Mouse (Mus musculus): ENCODE measurements around the gene Smarce1. TPM values are rescaled to one million over a fixed set of nuclear protein-coding genes. Genes with fewer than 3 reads are reported as not detected.

Gene Smarce1
- 192 and 216 TPM in 2 replicates for polyA plus RNA-seq (2014; fragmentation: Nextera tagmentation; extraction: Ambion mirVana)

DNA sequence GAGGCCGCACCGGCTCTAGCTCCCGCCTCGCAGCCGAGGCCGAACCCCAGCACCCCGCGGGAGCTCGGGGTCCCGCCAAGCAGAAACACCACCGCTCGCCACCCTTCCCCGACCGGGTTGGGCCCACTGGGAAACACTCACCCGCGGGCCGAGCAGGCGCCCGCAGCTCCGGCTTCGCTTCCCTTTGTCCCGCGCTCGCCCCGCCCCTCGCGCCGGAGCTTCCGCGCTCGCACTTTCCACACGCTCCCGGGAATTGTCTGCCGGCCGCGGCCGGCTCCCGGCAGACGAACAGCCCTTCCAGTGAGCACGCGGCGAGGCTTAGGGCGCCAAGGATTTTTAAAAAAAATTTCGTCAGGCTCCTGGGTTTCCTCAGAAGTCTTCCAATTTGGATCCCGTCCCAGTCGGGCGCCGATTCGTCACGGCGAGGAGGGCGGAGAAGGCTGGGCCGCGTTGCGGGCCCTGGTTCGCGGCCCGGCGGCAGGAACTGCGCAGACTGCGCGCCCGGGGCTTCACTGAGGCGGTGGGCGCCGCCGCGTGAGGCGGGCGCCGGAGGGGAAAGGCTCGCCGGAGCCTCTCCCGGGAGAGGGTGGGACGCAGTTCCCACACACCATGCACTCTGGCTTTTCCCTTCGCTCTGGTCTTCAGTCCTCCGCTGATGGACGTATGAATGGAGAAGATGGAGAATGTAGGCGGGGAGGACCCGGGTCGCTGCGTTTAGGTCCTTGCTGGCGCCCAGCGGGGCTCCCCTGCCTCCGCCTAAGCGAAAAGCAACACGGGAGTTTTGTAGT is at the start of gene Smarce1:
Smarce1 (minus strand) TSS at position 757 of the 788 bp plus-strand sequence.
- Histone ChIP-seq H3K9ac (ENCODE audit: low read length) (peak within 1 kb of the TSS; percentile 100), H3K36me3 (ENCODE audit: control insufficient read depth, insufficient read depth, low read length) (no peaks in the 10 kb centered on the region), H3K27me3 (ENCODE audit: control insufficient read depth, insufficient read depth, low read length) (no peaks in the 10 kb centered on the region), H3K27ac (ENCODE audit: low read depth, low read length) (peak within 1 kb of the TSS; percentile 98), H3K4me1 (ENCODE audit: control insufficient read depth, insufficient read depth, low read length) (peaks cover 11% of the 10 kb centered on the region), H3K4me2 (ENCODE audit: low read depth) (peak within 1 kb of the TSS; percentile 58), H3K4me3 (ENCODE audit: low read depth, low read length) (peak within 1 kb of the TSS; percentile 81), H3K9me3 (ENCODE audit: control insufficient read depth, low read length) (no peaks in the 10 kb centered on the region)
- peak; percentile 86 for ATAC-seq (ENCODE audit: insufficient read depth, low FRiP score, low TSS enrichment)
- 0% methylated on average over 85 of the region's 87 CpGs for WGBS
- DNase-seq (ENCODE audit: low spot score): peak; percentile 89

DNA sequence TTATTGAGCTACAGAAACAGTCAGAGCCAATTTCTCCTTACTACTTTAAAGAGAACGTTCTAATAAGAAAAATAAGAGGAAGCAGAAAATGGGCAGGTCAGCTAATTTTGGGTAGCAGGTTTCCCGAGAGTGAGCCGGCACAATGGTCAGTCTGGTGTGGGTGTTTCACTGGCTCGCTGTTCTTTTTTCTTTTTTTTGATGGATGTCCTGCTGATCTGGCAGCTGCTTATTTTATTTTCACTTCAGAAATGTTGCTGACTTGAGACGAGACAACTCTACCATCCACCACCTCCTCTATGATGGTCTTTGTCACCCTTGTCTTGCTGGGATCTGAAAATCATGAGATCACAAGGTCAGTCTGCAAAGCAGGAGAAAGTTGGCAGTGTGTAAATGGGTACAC is 49.2 kb upstream of the Smarce1 start:
- H3K36me3 ChIP-seq (ENCODE audit: control insufficient read depth, insufficient read depth, low read length): no peaks in the 10 kb centered on the region
- H3K4me2 ChIP-seq (ENCODE audit: low read depth): no peak overlapping the region
- H3K9ac ChIP-seq (ENCODE audit: low read length): no peak overlapping the region
- DNase-seq (ENCODE audit: low spot score) (no peak), ATAC-seq (ENCODE audit: insufficient read depth, low FRiP score, low TSS enrichment) (no peak)
- H3K4me3 ChIP-seq (ENCODE audit: low read depth, low read length): no peak overlapping the region
- 75% methylated on average over 5 of the region's 5 CpGs for WGBS
- no peaks in the 10 kb centered on the region for H3K9me3 ChIP-seq (ENCODE audit: control insufficient read depth, low read length)
- no peaks in the 10 kb centered on the region for H3K4me1 ChIP-seq (ENCODE audit: control insufficient read depth, insufficient read depth, low read length)
- H3K27me3 ChIP-seq (ENCODE audit: control insufficient read depth, insufficient read depth, low read length): no peaks in the 10 kb centered on the region
- no peak overlapping the region for H3K27ac ChIP-seq (ENCODE audit: low read depth, low read length)

DNA sequence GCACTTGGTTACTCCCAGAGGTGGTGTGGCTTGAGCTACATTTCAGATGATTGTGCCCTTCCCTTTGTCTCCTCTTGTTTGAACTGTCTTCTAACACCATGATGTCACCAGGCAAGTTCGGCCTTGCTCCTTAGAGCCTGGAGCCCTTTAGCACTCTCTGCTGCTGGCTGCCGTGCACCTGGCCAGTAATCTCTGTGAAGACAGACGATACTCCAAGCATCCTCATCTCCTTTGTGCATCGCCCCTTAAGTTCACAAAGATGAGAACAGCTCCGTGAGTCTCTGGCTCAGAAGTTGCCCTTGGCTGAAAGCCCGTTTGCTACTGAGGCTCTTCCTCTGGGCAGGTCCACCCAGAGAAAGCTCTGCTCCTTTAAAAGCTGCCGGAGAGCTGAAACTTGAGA is 46.0 kb upstream of the Smarce1 start:
- 76% methylated on average over 7 of the region's 7 CpGs for WGBS
- ATAC-seq (ENCODE audit: insufficient read depth, low FRiP score, low TSS enrichment) (no peak), DNase-seq (ENCODE audit: low spot score) (no peak)
- Histone ChIP-seq H3K27ac (ENCODE audit: low read depth, low read length) (no peak overlapping the region), H3K4me2 (ENCODE audit: low read depth) (no peak overlapping the region), H3K4me3 (ENCODE audit: low read depth, low read length) (no peak overlapping the region), H3K27me3 (ENCODE audit: control insufficient read depth, insufficient read depth, low read length) (no peaks in the 10 kb centered on the region), H3K4me1 (ENCODE audit: control insufficient read depth, insufficient read depth, low read length) (no peaks in the 10 kb centered on the region), H3K9ac (ENCODE audit: low read length) (no peak overlapping the region), H3K36me3 (ENCODE audit: control insufficient read depth, insufficient read depth, low read length) (no peaks in the 10 kb centered on the region), H3K9me3 (ENCODE audit: control insufficient read depth, low read length) (no peaks in the 10 kb centered on the region)

DNA sequence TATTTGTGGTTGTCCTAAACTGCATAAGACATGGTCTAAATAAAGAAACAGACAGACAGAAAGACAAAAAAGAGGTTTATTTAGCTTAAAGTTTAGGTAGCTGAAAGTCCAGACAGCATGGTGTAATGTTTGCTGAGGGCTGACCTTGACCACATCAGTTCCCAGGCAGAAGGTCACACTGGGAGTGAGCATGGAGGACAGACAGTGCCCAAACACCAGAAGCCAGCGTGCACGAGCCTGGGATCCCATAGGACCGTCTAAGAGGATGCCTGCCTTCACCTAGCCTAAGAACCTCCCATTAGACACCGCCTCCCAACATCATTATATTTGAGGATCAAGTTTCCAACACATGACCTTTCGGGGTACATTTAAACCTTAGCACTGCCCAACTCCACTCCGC is 44.8 kb upstream of the Smarce1 start:
- WGBS: 89% methylated on average over 6 of the region's 6 CpGs

DNA sequence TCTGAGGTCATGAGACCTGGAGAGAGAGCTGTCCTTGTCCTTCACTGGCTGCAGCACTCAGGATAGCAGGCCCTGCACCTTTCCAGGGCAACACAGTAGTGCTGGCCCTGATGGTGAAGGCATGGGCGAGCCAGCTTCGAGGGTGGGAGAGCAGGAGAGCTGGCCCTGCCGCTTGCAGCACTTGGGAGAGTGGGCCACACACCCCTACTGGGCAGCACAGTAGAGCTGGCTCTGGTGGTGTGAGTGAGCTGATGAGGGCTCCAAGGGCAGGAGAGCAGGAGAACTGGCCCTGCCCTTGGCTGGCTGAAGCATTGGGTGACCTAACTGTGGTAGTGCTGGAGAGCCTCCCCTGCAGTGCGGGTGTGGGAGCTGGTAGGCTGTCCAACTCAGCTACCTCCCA is 41.9 kb upstream of the Smarce1 start:
- Histone ChIP-seq H3K27me3 (ENCODE audit: control insufficient read depth, insufficient read depth, low read length) (no peaks in the 10 kb centered on the region), H3K27ac (ENCODE audit: low read depth, low read length) (no peak overlapping the region), H3K4me1 (ENCODE audit: control insufficient read depth, insufficient read depth, low read length) (no peaks in the 10 kb centered on the region), H3K36me3 (ENCODE audit: control insufficient read depth, insufficient read depth, low read length) (no peaks in the 10 kb centered on the region), H3K9me3 (ENCODE audit: control insufficient read depth, low read length) (no peaks in the 10 kb centered on the region), H3K4me3 (ENCODE audit: low read depth, low read length) (no peak overlapping the region), H3K4me2 (ENCODE audit: low read depth) (no peak overlapping the region), H3K9ac (ENCODE audit: low read length) (no peak overlapping the region)
- DNase-seq (ENCODE audit: low spot score) (no peak), ATAC-seq (ENCODE audit: insufficient read depth, low FRiP score, low TSS enrichment) (no peak)
- WGBS: 84% methylated on average over 4 of the region's 4 CpGs

More for the DNA sequence above, 44.8 kb upstream of the Smarce1 start:
- no peak overlapping the region for H3K4me2 ChIP-seq (ENCODE audit: low read depth)
- H3K4me3 ChIP-seq (ENCODE audit: low read depth, low read length): no peak overlapping the region
- H3K9ac ChIP-seq (ENCODE audit: low read length): no peak overlapping the region
- no peaks in the 10 kb centered on the region for H3K9me3 ChIP-seq (ENCODE audit: control insufficient read depth, low read length)
- H3K27ac ChIP-seq (ENCODE audit: low read depth, low read length): no peak overlapping the region
- H3K4me1 ChIP-seq (ENCODE audit: control insufficient read depth, insufficient read depth, low read length): no peaks in the 10 kb centered on the region
- no peak for ATAC-seq (ENCODE audit: insufficient read depth, low FRiP score, low TSS enrichment)
- H3K36me3 ChIP-seq (ENCODE audit: control insufficient read depth, insufficient read depth, low read length): no peaks in the 10 kb centered on the region
- H3K27me3 ChIP-seq (ENCODE audit: control insufficient read depth, insufficient read depth, low read length): no peaks in the 10 kb centered on the region
- DNase-seq (ENCODE audit: low spot score): no peak

DNA sequence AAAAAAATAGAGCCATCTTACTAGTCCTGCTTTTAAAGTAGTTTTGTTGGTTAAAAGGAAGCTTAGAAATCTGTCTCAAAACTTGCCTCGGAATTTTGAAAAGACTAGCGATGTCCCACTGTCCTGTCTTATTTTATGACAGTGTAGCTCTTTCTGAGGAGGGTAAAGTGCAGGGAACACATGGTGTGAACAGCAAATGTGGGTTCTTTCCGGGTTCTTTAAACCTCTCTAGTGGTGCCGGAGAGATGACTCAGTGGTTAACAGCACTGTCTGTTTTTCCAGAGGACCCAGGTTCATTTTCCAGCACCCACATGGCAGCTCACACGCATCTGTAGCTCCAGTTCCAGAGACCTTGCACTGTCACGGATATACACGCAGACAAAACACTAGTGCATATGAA is 38.4 kb upstream of the Smarce1 start:
- Histone ChIP-seq H3K9ac (ENCODE audit: low read length) (no peak overlapping the region), H3K9me3 (ENCODE audit: control insufficient read depth, low read length) (no peaks in the 10 kb centered on the region), H3K27ac (ENCODE audit: low read depth, low read length) (no peak overlapping the region), H3K27me3 (ENCODE audit: control insufficient read depth, insufficient read depth, low read length) (no peaks in the 10 kb centered on the region), H3K4me3 (ENCODE audit: low read depth, low read length) (no peak overlapping the region), H3K4me1 (ENCODE audit: control insufficient read depth, insufficient read depth, low read length) (no peaks in the 10 kb centered on the region), H3K4me2 (ENCODE audit: low read depth) (no peak overlapping the region), H3K36me3 (ENCODE audit: control insufficient read depth, insufficient read depth, low read length) (no peaks in the 10 kb centered on the region)
- DNase-seq (ENCODE audit: low spot score): no peak
- ATAC-seq (ENCODE audit: insufficient read depth, low FRiP score, low TSS enrichment): no peak
- 75% methylated on average over 7 of the region's 7 CpGs for WGBS

DNA sequence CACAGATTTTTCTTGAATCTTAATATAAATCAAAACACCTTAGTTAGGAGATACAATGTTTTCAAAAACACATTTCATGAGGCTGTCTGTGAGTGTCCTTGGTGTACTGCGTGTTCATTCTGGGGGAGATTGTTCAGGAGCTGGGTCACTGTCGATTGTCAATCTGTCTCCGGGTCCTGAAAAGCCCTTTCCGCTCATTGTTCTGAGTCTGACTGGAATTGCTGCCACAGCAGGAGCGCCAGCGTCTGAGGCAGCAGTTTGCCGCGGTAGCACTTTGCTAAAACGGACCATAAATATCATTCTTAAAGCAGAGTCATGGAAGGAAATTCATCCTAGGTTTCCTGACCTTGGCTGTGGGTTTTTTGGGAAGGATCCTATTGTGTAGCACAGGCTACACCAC is 35.0 kb upstream of the Smarce1 start:
- ATAC-seq (ENCODE audit: insufficient read depth, low FRiP score, low TSS enrichment): no peak
- 26% methylated on average over 9 of the region's 9 CpGs for WGBS
- H3K4me2 ChIP-seq (ENCODE audit: low read depth): no peak overlapping the region
- no peaks in the 10 kb centered on the region for H3K36me3 ChIP-seq (ENCODE audit: control insufficient read depth, insufficient read depth, low read length)
- H3K4me1 ChIP-seq (ENCODE audit: control insufficient read depth, insufficient read depth, low read length): no peaks in the 10 kb centered on the region
- H3K27me3 ChIP-seq (ENCODE audit: control insufficient read depth, insufficient read depth, low read length): no peaks in the 10 kb centered on the region
- no peak for DNase-seq (ENCODE audit: low spot score)
- H3K4me3 ChIP-seq (ENCODE audit: low read depth, low read length): no peak overlapping the region
- H3K9ac ChIP-seq (ENCODE audit: low read length): no peak overlapping the region
- no peak overlapping the region for H3K27ac ChIP-seq (ENCODE audit: low read depth, low read length)
- H3K9me3 ChIP-seq (ENCODE audit: control insufficient read depth, low read length): no peaks in the 10 kb centered on the region

DNA sequence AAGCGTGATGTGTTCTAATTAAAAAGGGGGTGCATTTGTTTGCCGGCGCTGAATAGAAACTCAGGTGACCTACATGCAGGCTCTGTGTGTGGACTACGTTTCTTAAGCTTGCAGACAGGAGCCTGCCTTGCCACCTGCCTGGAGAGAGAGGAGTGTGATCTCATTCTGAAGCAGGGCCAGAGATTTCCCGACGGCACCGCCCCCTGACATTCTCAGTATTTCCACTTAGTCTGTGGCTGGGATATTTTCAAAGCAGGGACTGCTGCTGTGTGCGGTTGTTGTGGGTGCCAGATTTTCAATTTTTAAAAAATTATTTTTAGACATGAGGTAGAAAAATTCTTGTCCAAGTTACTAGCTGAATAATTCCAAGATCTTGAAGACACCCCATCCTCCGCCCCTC is 34.4 kb upstream of the Smarce1 start:
- no peaks in the 10 kb centered on the region for H3K9me3 ChIP-seq (ENCODE audit: control insufficient read depth, low read length)
- 83% methylated on average over 9 of the region's 9 CpGs for WGBS
- no peak overlapping the region for H3K4me3 ChIP-seq (ENCODE audit: low read depth, low read length)
- no peak overlapping the region for H3K4me2 ChIP-seq (ENCODE audit: low read depth)
- DNase-seq (ENCODE audit: low spot score) (no peak), ATAC-seq (ENCODE audit: insufficient read depth, low FRiP score, low TSS enrichment) (no peak)
- no peaks in the 10 kb centered on the region for H3K36me3 ChIP-seq (ENCODE audit: control insufficient read depth, insufficient read depth, low read length)
- H3K9ac ChIP-seq (ENCODE audit: low read length): no peak overlapping the region
- H3K4me1 ChIP-seq (ENCODE audit: control insufficient read depth, insufficient read depth, low read length): no peaks in the 10 kb centered on the region
- no peaks in the 10 kb centered on the region for H3K27me3 ChIP-seq (ENCODE audit: control insufficient read depth, insufficient read depth, low read length)
- no peak overlapping the region for H3K27ac ChIP-seq (ENCODE audit: low read depth, low read length)

DNA sequence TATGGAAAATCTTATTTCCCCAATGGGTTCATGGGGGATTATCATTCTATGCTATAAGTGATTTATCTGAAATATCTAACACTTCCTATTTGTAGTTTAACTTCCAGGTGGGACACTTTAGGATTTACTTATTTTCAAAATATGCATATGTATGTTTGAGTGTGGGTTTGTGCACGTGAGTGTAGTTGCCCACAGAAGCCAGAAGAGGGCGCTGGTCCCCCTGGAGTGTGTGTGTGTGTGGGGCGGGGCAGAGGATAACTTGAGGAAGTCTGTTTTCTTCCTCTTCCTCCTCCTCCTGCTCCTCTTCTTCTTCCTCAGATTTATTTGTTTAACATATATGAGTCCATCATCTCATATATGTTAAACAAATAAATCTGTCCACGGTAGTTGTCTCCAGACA is 25.4 kb upstream of the Smarce1 start:
- Histone ChIP-seq H3K4me3 (ENCODE audit: low read depth, low read length) (no peak overlapping the region), H3K9ac (ENCODE audit: low read length) (no peak overlapping the region), H3K27ac (ENCODE audit: low read depth, low read length) (no peak overlapping the region), H3K36me3 (ENCODE audit: control insufficient read depth, insufficient read depth, low read length) (no peaks in the 10 kb centered on the region), H3K4me1 (ENCODE audit: control insufficient read depth, insufficient read depth, low read length) (no peaks in the 10 kb centered on the region), H3K4me2 (ENCODE audit: low read depth) (no peak overlapping the region), H3K27me3 (ENCODE audit: control insufficient read depth, insufficient read depth, low read length) (no peaks in the 10 kb centered on the region), H3K9me3 (ENCODE audit: control insufficient read depth, low read length) (no peaks in the 10 kb centered on the region)
- 74% methylated on average over 4 of the region's 4 CpGs for WGBS
- DNase-seq (ENCODE audit: low spot score) (no peak), ATAC-seq (ENCODE audit: insufficient read depth, low FRiP score, low TSS enrichment) (no peak)
